Mouse (Mus musculus) R1 (cell line): ENCODE measurements around the gene Foxp4.
A peak's percentile ranks its signal among the peaks of the same experiment; 100 is the strongest.

ENCODE experiments used
- DNase-seq: peaks from one replicate; pipeline ENCODE4 v3.0.0-alpha.2; 2018; ENCODE audit warnings: low read depth, low spot score

The Foxp4 gene

GRCm38 (mm10) chr17:47854908-47855307 lies 69.5 kb downstream of the Foxp4 start:
- no peak for DNase-seq

GRCm38 (mm10) chr17:47853760-47854159 lies 70.7 kb downstream of the Foxp4 start:
- DNase-seq = no peak

- DNase-seq = peak; percentile 80
Measured at GRCm38 (mm10) chr17:47853336-47853735, 71.1 kb downstream of the Foxp4 start.

GRCm38 (mm10) chr17:47851798-47852360 lies 72.6 kb downstream of the Foxp4 start:
- peak; percentile 76 for DNase-seq

- DNase-seq = no peak
Measured at GRCm38 (mm10) chr17:47850639-47851314, 73.7 kb downstream of the Foxp4 start.

- DNase-seq = no peak
Measured at GRCm38 (mm10) chr17:47850035-47850434, 74.4 kb downstream of the Foxp4 start.

- DNase-seq = peak; percentile 49
Measured at GRCm38 (mm10) chr17:47847985-47848384, 76.5 kb downstream of the Foxp4 start.

GRCm38 (mm10) chr17:47845609-47846008 lies 78.8 kb downstream of the Foxp4 start:
- DNase-seq = no peak

GRCm38 (mm10) chr17:47843465-47843864 lies 81.0 kb downstream of the Foxp4 start:
- peak; percentile 63 for DNase-seq

GRCm38 (mm10) chr17:47841931-47842623 lies 82.4 kb downstream of the Foxp4 start:
- no peak for DNase-seq

- DNase-seq = no peak
Measured at GRCm38 (mm10) chr17:47841521-47841920, 82.9 kb downstream of the Foxp4 start.

GRCm38 (mm10) chr17:47837808-47838207 lies 86.6 kb downstream of the Foxp4 start:
- no peak for DNase-seq

GRCm38 (mm10) chr17:47834482-47834767 lies 90.0 kb downstream of the Foxp4 start, which contains the start of gene Mdfi:
TSS of gene Mdfi (minus strand) at chr17:47834691.
- peak; percentile 36 for DNase-seq

- peak; percentile 30 for DNase-seq
Measured at GRCm38 (mm10) chr17:47833628-47834481, 90.6 kb downstream of the Foxp4 start.

- peak; percentile 73 for DNase-seq
Measured at GRCm38 (mm10) chr17:47833029-47833627, 91.3 kb downstream of the Foxp4 start.

GRCm38 (mm10) chr17:47832501-47833028 lies 91.9 kb downstream of the Foxp4 start:
- peak; percentile 44 for DNase-seq

- no peak for DNase-seq
Measured at GRCm38 (mm10) chr17:47831772-47832171, 92.7 kb downstream of the Foxp4 start.

GRCm38 (mm10) chr17:47831161-47831560 lies 93.3 kb downstream of the Foxp4 start:
- DNase-seq = no peak

- DNase-seq = no peak
Measured at GRCm38 (mm10) chr17:47821339-47821738, 103.1 kb downstream of the Foxp4 start.

- DNase-seq = peak; percentile 89
Measured at GRCm38 (mm10) chr17:47818038-47818725, 106.3 kb downstream of the Foxp4 start.
